Mouse (Mus musculus) liver, embryonic 14.5 days (tissue): ENCODE measurements around the gene Fam117b.

ENCODE experiments used
- CTCF ChIP-seq: IDR thresholded peaks from 2 replicates; pipeline ENCODE4 v1.5.1; 2016; ENCODE audit warnings: antibody characterized with exemption, low read depth, control low read depth
- EP300 ChIP-seq: IDR thresholded peaks from 2 replicates; pipeline ENCODE4 v1.6.1; 2016; ENCODE audit warnings: antibody characterized with exemption, low read depth

DNA sequence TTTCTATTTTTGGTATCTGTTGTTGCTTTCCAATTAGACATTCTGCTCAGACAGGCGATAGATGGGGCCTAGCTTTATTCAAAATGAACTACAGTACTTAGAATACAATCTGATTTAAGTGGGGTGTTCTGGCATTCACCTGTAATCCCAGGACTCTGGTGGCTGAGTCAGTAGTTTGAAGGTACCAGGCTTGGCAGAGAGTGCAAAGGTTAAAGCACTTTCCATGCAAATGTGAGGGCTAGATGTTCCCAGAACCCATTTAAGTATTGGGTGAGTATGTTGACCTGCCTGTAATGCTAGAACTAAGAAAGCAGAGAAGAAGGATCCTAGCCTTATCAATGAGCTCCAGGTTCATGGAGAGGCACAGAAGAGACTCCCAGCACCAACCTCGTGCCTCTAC is 6.9 kb upstream of the Fam117b start:
- no peak for TF ChIP-seq CTCF
- TF ChIP-seq EP300 = no peak
